Mouse (Mus musculus) E14TG2a.4 (cell line): ENCODE measurements around the gene Nktr.

Source experiments
- CTCF ChIP-seq: conservative IDR thresholded peaks from 2 replicates; pipeline ENCODE4 v1.5.1; 2014; ENCODE audit warnings: low read length
- POU5F1 ChIP-seq: IDR thresholded peaks from 2 replicates; pipeline ENCODE4 v1.6.1; 2014; ENCODE audit warnings: low read length, borderline replicate concordance

- no peak for TF ChIP-seq CTCF
- no peak for TF ChIP-seq POU5F1
Measured at GRCm38 (mm10) chr9:121777484-121778065, 58.6 kb downstream of the Nktr start, which contains the start of gene Klhl40.
